Mouse (Mus musculus) CH12.LX (cell line): ENCODE data around the gene Cd209g. TPM values are rescaled to one million over a fixed set of nuclear protein-coding genes. Genes with fewer than 3 reads are reported as not detected.

ENCODE experiments used
- DNase-seq: peaks from one replicate; pipeline ENCODE4 v3.0.0-alpha.2; 2013; ENCODE audit errors: extremely low read depth
- H3K27ac ChIP-seq: 2 replicates; pipeline ENCODE4 v1.5.1; 2012; ENCODE audit warnings: low read depth, mild to moderate bottlenecking, control low read depth, moderate library complexity; ENCODE audit not compliant: insufficient read depth
- H3K27me3 ChIP-seq: replicated peaks from 2 replicates; pipeline ENCODE3; 2012; ENCODE audit warnings: inconsistent platforms
- H3K36me3 ChIP-seq, 2 experiments: replicated peaks in 1 of 2; 2 replicates each; pipeline versions ENCODE3 to v1.6.1; 2012; ENCODE audit warnings: inconsistent platforms in 1 of 2, low read length in 1 of 2, mild to moderate bottlenecking in 1 of 2, mixed read lengths in 1 of 2, moderate library complexity in 1 of 2; ENCODE audit not compliant: control insufficient read depth in 1 of 2, insufficient read depth in 1 of 2
- H3K4me1 ChIP-seq, 2 experiments: 2 replicates each; pipeline ENCODE4 v1.6.1; 2012; ENCODE audit warnings: inconsistent platforms in 1 of 2, moderate library complexity in 1 of 2; ENCODE audit not compliant: insufficient read depth in 2 of 2, control insufficient read depth in 1 of 2
- H3K4me2 ChIP-seq: 2 replicates; pipeline ENCODE4 v1.6.1; 2012; ENCODE audit warnings: low read depth, mild to moderate bottlenecking, control low read depth; ENCODE audit not compliant: poor library complexity, insufficient read depth, severe bottlenecking
- H3K4me3 ChIP-seq, 3 experiments: fragments of 150-350 bp in 1 of 3; sonication (generic) in 1 of 3; replicated peaks in 1 of 3; 2 replicates each; pipeline versions ENCODE3 to v1.5.1; 2011 to 2012; ENCODE audit warnings: low read depth in 2 of 3, low read length in 2 of 3, mild to moderate bottlenecking in 2 of 3, moderate library complexity in 2 of 3, control low read depth in 1 of 3, improper control_type of control experiment in 1 of 3, inconsistent platforms in 1 of 3, mixed read lengths in 1 of 3; ENCODE audit not compliant: poor library complexity in 1 of 3
- H3K79me2 ChIP-seq: replicated peaks from 2 replicates; pipeline ENCODE4 v1.6.1; 2012; ENCODE audit warnings: mild to moderate bottlenecking, moderate library complexity; ENCODE audit not compliant: control insufficient read depth, poor library complexity, insufficient read depth, severe bottlenecking; ENCODE audit errors: extremely low read depth
- H3K9ac ChIP-seq: 2 replicates; pipeline ENCODE4 v1.6.1; 2012; ENCODE audit warnings: low read depth, mild to moderate bottlenecking, control low read depth, moderate library complexity; ENCODE audit not compliant: insufficient read depth
- H3K9me3 ChIP-seq: replicated peaks from 2 replicates; pipeline ENCODE3; 2012; ENCODE audit warnings: low read length, inconsistent platforms, mixed read lengths
- BHLHE40 ChIP-seq: IDR thresholded peaks from 2 replicates; pipeline ENCODE4 v1.6.1; 2011; ENCODE audit warnings: mild to moderate bottlenecking, low read depth, low read length, improper control_type of control experiment
- CHD1 ChIP-seq: IDR thresholded peaks from 2 replicates; pipeline ENCODE4 v1.6.1; 2012; ENCODE audit warnings: low read depth, low read length, improper control_type of control experiment, inconsistent platforms
- CTCF ChIP-seq, 2 experiments: IDR thresholded peaks in 1 of 2; conservative IDR thresholded peaks in 1 of 2; 2 replicates each; pipeline ENCODE4 v1.5.1; 2011 to 2012; ENCODE audit warnings: low read depth in 2 of 2, low read length in 2 of 2, improper control_type of control experiment in 1 of 2, inconsistent platforms in 1 of 2, mild to moderate bottlenecking in 1 of 2, moderate library complexity in 1 of 2
- ELF1 ChIP-seq: IDR thresholded peaks from 2 replicates; pipeline ENCODE4 v1.6.1; 2014; ENCODE audit warnings: low read depth, mild to moderate bottlenecking, inconsistent platforms, low read length, improper control_type of control experiment
- EP300 ChIP-seq: IDR thresholded peaks from 2 replicates; pipeline ENCODE4 v1.6.1; 2011; ENCODE audit warnings: low read length, improper control_type of control experiment
- GABPA ChIP-seq: IDR thresholded peaks from 2 replicates; pipeline ENCODE4 v1.6.1; 2012; ENCODE audit warnings: low read depth, low read length, improper control_type of control experiment, inconsistent platforms; ENCODE audit not compliant: insufficient replicate concordance
- IRF4 ChIP-seq: IDR thresholded peaks from 2 replicates; pipeline ENCODE4 v1.6.1; 2014; ENCODE audit warnings: low read depth, mild to moderate bottlenecking, inconsistent platforms, low read length, improper control_type of control experiment
- JUN ChIP-seq: IDR thresholded peaks from 2 replicates; pipeline ENCODE4 v1.6.1; 2011; ENCODE audit warnings: low read depth, mild to moderate bottlenecking, low read length, improper control_type of control experiment, moderate library complexity; ENCODE audit not compliant: insufficient read depth
- JUND ChIP-seq: conservative IDR thresholded peaks from 2 replicates; pipeline ENCODE4 v1.6.1; 2011; ENCODE audit warnings: low read depth, low read length, improper control_type of control experiment
- KAT2A ChIP-seq: IDR thresholded peaks from 2 replicates; pipeline ENCODE4 v1.6.1; 2012; ENCODE audit warnings: low read length, improper control_type of control experiment, inconsistent platforms; ENCODE audit not compliant: insufficient replicate concordance
- MAFK ChIP-seq: IDR thresholded peaks from 2 replicates; pipeline ENCODE4 v1.6.1; 2011; ENCODE audit warnings: low read length, improper control_type of control experiment; ENCODE audit not compliant: insufficient replicate concordance
- MEF2A ChIP-seq: IDR thresholded peaks from 2 replicates; pipeline ENCODE4 v1.6.1; 2014; ENCODE audit warnings: low read depth, mild to moderate bottlenecking, inconsistent platforms, low read length, improper control_type of control experiment, borderline replicate concordance
- MXI1 ChIP-seq: IDR thresholded peaks from 2 replicates; pipeline ENCODE4 v1.6.1; 2011; ENCODE audit warnings: mild to moderate bottlenecking, low read depth, low read length, improper control_type of control experiment
- NRF1 ChIP-seq: IDR thresholded peaks from 2 replicates; pipeline ENCODE4 v1.6.1; 2014; ENCODE audit warnings: low read depth, mild to moderate bottlenecking, inconsistent platforms, low read length, improper control_type of control experiment, moderate library complexity
- PAX5 ChIP-seq: IDR thresholded peaks from 2 replicates; pipeline ENCODE4 v1.6.1; 2012; ENCODE audit warnings: low read length, inconsistent platforms, mixed read lengths
- POLR2AphosphoS2 ChIP-seq: IDR thresholded peaks from 2 replicates; pipeline ENCODE4 v1.6.1; 2011; ENCODE audit warnings: low read depth, low read length, improper control_type of control experiment
- RAD21 ChIP-seq: IDR thresholded peaks from 2 replicates; pipeline ENCODE4 v1.6.1; 2011; ENCODE audit warnings: low read depth, mild to moderate bottlenecking, low read length, improper control_type of control experiment, moderate library complexity
- SMC3 ChIP-seq: IDR thresholded peaks from 2 replicates; pipeline ENCODE4 v1.6.1; 2011; ENCODE audit warnings: low read depth, low read length, improper control_type of control experiment
- TBP ChIP-seq: conservative IDR thresholded peaks from 2 replicates; pipeline ENCODE4 v1.6.1; 2011; ENCODE audit warnings: low read depth, low read length, improper control_type of control experiment
- TCF12 ChIP-seq: IDR thresholded peaks from 2 replicates; pipeline ENCODE4 v1.6.1; 2014; ENCODE audit warnings: low read depth, mild to moderate bottlenecking, inconsistent platforms, low read length, improper control_type of control experiment
- USF1 ChIP-seq: IDR thresholded peaks from 2 replicates; pipeline ENCODE4 v1.6.1; 2014; ENCODE audit warnings: low read depth, mild to moderate bottlenecking, inconsistent platforms, low read length, improper control_type of control experiment
- ZC3H11A ChIP-seq: IDR thresholded peaks from 2 replicates; pipeline ENCODE4 v1.6.1; 2012; ENCODE audit warnings: low read depth, mild to moderate bottlenecking, inconsistent platforms, low read length, improper control_type of control experiment
- dilution Hi-C: fragments of 300-500 bp; cut with MboI; formaldehyde crosslinking; loops from 2 replicates; pipeline ENCODE4 v1.14.3; 2020; ENCODE audit warnings: low sequenced_read_pairs; ENCODE audit not compliant: extremely low pct_unique_long_range_greater_than_20kb, extremely low pct_ligation_motif_present
- in situ Hi-C: fragments of 300-500 bp; cut with MboI; formaldehyde crosslinking; loops from 3 replicates; pipeline ENCODE4 v1.14.3; 2019; ENCODE audit warnings: low sequenced_read_pairs, low pct_ligation_motif_present, low pct_unique_long_range_greater_than_20kb, mixed read lengths
- polyA plus RNA-seq: library from polyadenylated mRNA; unstranded; fragments of >175 nt; gene quantifications from 2 replicates; pipeline ENCODE4 v1.2.1, GENCODE M21; 2012; ENCODE audit warnings: low read depth; ENCODE audit not compliant: insufficient read length
- total RNA-seq, 2 experiments: library from RNA; depleted of rRNA; stranded (reverse); fragments of 300-350 nt in 1 of 2; fragments of >200 nt in 1 of 2; gene quantifications; 2 replicates each; pipeline ENCODE4 v1.2.3; 2012 to 2014

The Cd209g gene
- total and polyA plus RNA-seq, 3 experiments, result not detected

DNA sequence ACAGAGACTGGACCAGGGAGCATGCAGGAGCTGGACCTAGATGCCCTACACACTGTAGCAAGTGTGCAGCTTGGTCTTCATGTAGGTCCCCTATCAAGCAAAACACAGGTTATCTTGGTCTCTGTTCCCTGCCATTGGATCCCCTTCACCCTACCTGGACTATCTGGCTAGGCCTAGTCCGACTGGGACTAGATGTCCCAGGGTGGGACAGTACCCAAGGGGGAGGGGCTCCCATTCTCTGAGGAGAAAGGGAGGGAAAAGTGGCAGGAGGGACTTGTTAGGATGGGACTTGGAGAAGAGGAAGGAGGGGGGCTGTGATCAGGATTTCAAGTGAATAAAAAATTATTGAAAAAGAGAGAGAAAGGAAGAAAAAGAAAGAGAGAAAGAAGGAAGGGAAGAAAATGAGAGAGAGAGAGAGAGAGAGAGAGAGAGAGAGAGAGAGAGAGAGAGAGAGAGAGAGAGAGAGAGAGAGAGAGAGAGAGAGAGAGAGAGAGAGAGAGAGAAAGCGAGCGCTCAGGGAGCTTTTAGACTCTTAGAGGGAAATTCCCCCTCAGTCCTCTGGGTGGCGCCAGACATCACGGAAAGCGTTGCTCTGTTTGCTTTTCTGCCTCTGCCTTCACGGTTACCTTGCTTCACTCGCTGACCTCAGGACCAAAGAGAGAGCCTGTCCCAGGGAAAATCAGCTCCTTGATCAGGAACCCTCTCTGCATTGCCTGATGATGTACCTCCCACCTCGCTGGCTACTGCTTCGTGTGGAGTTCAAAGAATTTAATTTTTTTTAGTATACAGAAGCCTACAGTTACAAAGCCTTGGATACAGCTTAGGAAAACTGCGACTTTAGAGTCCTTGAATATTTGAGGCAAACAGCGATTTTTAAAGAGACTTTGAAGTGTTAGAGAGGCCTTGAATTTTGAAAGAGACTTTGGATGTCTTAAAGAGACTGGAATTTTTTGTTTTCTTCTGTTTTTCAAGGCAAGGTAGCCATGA lies 6.1 kb downstream of the Cd209g start:
- H3K4me2 ChIP-seq, result peak overlapping the region; percentile 81
- dilution Hi-C loops, result no loop called here
- peaks cover 2% of the 10 kb centered on the region for H3K9me3 ChIP-seq
- no peaks in the 10 kb centered on the region for H3K79me2 ChIP-seq
- H3K9ac ChIP-seq, result no peak overlapping the region
- in situ Hi-C loops, result loop anchor here (10.0 to 25.0 kb wide), 2 partner anchors 225 to 428 kb away; partner anchors contain the start of gene Clec4g
- peak; percentile 73 for DNase-seq
- TF ChIP-seq MXI1, result no peak
- 0 out of 2 replicates have a peak, but pooled peaks have one; percentile 34 for TF ChIP-seq JUND
- no peak for TF ChIP-seq NRF1
- TF ChIP-seq CHD1, result no peak
- no peak for TF ChIP-seq IRF4
- TF ChIP-seq TCF12, result no peak
- TF ChIP-seq BHLHE40, result no peak
- TF ChIP-seq TBP, result no peak
- no peak for TF ChIP-seq POLR2AphosphoS2
- peak; percentile 39; the same call in 1 of the 2 replicates for TF ChIP-seq ZC3H11A
- TF ChIP-seq MEF2A, result no peak
- TF ChIP-seq USF1, result no peak
- peak; percentile 88 for TF ChIP-seq RAD21
- TF ChIP-seq CTCF (conservative IDR thresholded peaks at IDR 0.05 in 1 of 2, IDR thresholded peaks at IDR 0.05 in 1 of 2; ENCODE audit: low read depth in 2 of 2, low read length in 2 of 2), result peak; percentile 62 to 89
- TF ChIP-seq KAT2A, result no peak
- TF ChIP-seq GABPA, result no peak
- TF ChIP-seq ELF1, result no peak
- TF ChIP-seq JUN, result no peak
- no peak for TF ChIP-seq EP300
- TF ChIP-seq PAX5, result no peak
- TF ChIP-seq MAFK, result no peak
- peak; percentile 80 for TF ChIP-seq SMC3
- H3K27me3 ChIP-seq, result peaks cover 48% of the 10 kb centered on the region
- no peak overlapping the region for H3K27ac ChIP-seq
- no peaks in the 10 kb centered on the region for H3K36me3 ChIP-seq
- peaks cover 0 to 2% of the 10 kb centered on the region in 2 experiments; a peak in 1 of 4 replicates for H3K4me1 ChIP-seq
- no peak overlapping the region for H3K4me3 ChIP-seq
